Mouse (Mus musculus) cerebellum, postnatal 10 days (tissue): ENCODE data around the gene Ush1c.
A peak's percentile ranks its signal among the peaks of the same experiment; 100 is the strongest.
"Not testable (repeated sequence)": the region's sequence is repeated elsewhere in the genome, so short reads cannot be mapped to it uniquely, and the experiment has no call there.

Source experiments
- DNase-seq, 2 experiments: peaks; one replicate each; pipeline ENCODE4 v3.0.0; 2021; ENCODE audit warnings: mixed read lengths in 2 of 2

The Ush1c gene

GRCm38 (mm10) chr7:46204046-46204471 lies 34.2 kb downstream of the Ush1c start:
- peak; percentile 86 to 87 for DNase-seq

- no peak for DNase-seq
Measured at GRCm38 (mm10) chr7:46201649-46202048, 36.7 kb downstream of the Ush1c start.

GRCm38 (mm10) chr7:46200021-46200420 lies 38.3 kb downstream of the Ush1c start:
- peak; percentile 54 to 68 for DNase-seq

- no peak for DNase-seq
Measured at GRCm38 (mm10) chr7:46195356-46195755, 42.9 kb downstream of the Ush1c start.

- no peak for DNase-seq
Measured at GRCm38 (mm10) chr7:46184232-46184631, 54.1 kb downstream of the Ush1c start.

GRCm38 (mm10) chr7:46181590-46181989 lies 56.7 kb downstream of the Ush1c start:
- peak; percentile 85 to 89 for DNase-seq

- peak; percentile 68 to 74 for DNase-seq
Measured at GRCm38 (mm10) chr7:46179431-46180275, 58.6 kb downstream of the Ush1c start, which contains the start of gene Abcc8. Abcc8 (minus strand) TSS chr7:46180033.

- not testable (repeated sequence) for DNase-seq
Measured at GRCm38 (mm10) chr7:46168980-46169379, 69.3 kb downstream of the Ush1c start.

- DNase-seq = no peak
Measured at GRCm38 (mm10) chr7:46168402-46168801, 69.9 kb downstream of the Ush1c start.

- DNase-seq = no peak
Measured at GRCm38 (mm10) chr7:46167901-46168300, 70.4 kb downstream of the Ush1c start.

GRCm38 (mm10) chr7:46165876-46166275 lies 72.4 kb downstream of the Ush1c start:
- peak; percentile 62 to 74 for DNase-seq

GRCm38 (mm10) chr7:46162731-46163130 lies 75.6 kb downstream of the Ush1c start:
- DNase-seq = no peak

- peak; percentile 97 to 98 for DNase-seq
Measured at GRCm38 (mm10) chr7:46162132-46162727, 76.1 kb downstream of the Ush1c start.

- peak; percentile 55 to 60 for DNase-seq
Measured at GRCm38 (mm10) chr7:46161615-46162014, 76.7 kb downstream of the Ush1c start.

- no peak for DNase-seq
Measured at GRCm38 (mm10) chr7:46157746-46158145, 80.6 kb downstream of the Ush1c start.

- no peak for DNase-seq
Measured at GRCm38 (mm10) chr7:46154498-46155488, 83.5 kb downstream of the Ush1c start.

- peak; percentile 42 to 58 for DNase-seq
Measured at GRCm38 (mm10) chr7:46152819-46153351, 85.4 kb downstream of the Ush1c start.

- no peak for DNase-seq
Measured at GRCm38 (mm10) chr7:46147417-46147816, 90.9 kb downstream of the Ush1c start.

- no peak for DNase-seq
Measured at GRCm38 (mm10) chr7:46146675-46147308, 91.5 kb downstream of the Ush1c start.
